Mouse (Mus musculus) small intestine, adult 2 months (tissue): ENCODE data around the gene Dock2. TPM values are rescaled to one million over a fixed set of nuclear protein-coding genes. Genes with fewer than 3 reads are reported as not detected.

Experiments used
- H3K27ac ChIP-seq: fragments of 200-500 bp; 2 replicates; pipeline ENCODE4 v1.5.1; 2012; ENCODE audit warnings: low read depth, low read length, control low read depth, inconsistent platforms; ENCODE audit not compliant: insufficient read depth
- H3K27me3 ChIP-seq: fragments of 200-500 bp; 2 replicates; pipeline ENCODE4 v1.6.1; 2012; ENCODE audit warnings: mild to moderate bottlenecking, moderate library complexity, low read length, inconsistent platforms; ENCODE audit not compliant: control insufficient read depth, insufficient read depth
- H3K36me3 ChIP-seq: fragments of 200-500 bp; 2 replicates; pipeline ENCODE4 v1.6.1; 2012; ENCODE audit warnings: mild to moderate bottlenecking, low read length, control low read depth, inconsistent platforms; ENCODE audit not compliant: control insufficient read depth, insufficient read depth
- H3K4me1 ChIP-seq: fragments of 200-500 bp; 2 replicates; pipeline ENCODE4 v1.6.1; 2012; ENCODE audit warnings: low read length, inconsistent platforms, mixed read lengths; ENCODE audit not compliant: control insufficient read depth, insufficient read depth, insufficient read length
- H3K4me3 ChIP-seq: fragments of 200-500 bp; 2 replicates; pipeline ENCODE4 v1.5.1; 2012; ENCODE audit warnings: low read depth, mild to moderate bottlenecking, control low read depth, inconsistent platforms, low read length, moderate library complexity
- CTCF ChIP-seq: fragments of 200-500 bp; IDR thresholded peaks from 2 replicates; pipeline ENCODE4 v1.5.1; 2012; ENCODE audit warnings: low read depth, mild to moderate bottlenecking, control low read depth, inconsistent platforms, low read length, moderate library complexity, mixed read lengths; ENCODE audit not compliant: insufficient replicate concordance, insufficient read length; ENCODE audit errors: extremely low read depth
- POLR2A ChIP-seq: fragments of 200-500 bp; IDR thresholded peaks from 2 replicates; pipeline ENCODE4 v1.6.1; 2012; ENCODE audit warnings: low read depth, mild to moderate bottlenecking, control low read depth, inconsistent platforms, low read length, moderate library complexity
- WGBS: fragments of 180-500 bp; shearing (Covaris S2); methylation state at CpG from one replicate; pipeline ENCODE4 v1.1.7; 2018; 5-methylcytosine and 5-hydroxymethylcytosine counted together
- polyA plus RNA-seq: library from polyadenylated mRNA; depleted of rRNA; stranded (reverse); fragments of >200 nt; gene quantifications from 2 replicates; pipeline ENCODE4 v1.2.3, GENCODE M21; 2012

The Dock2 gene
- polyA plus RNA-seq, 1 experiment: 2.5 TPM

GRCm38 (mm10) chr11:34389261-34390116 is 394.2 kb downstream of the Dock2 start:
- 71% methylated on average over 6 of the region's 6 CpGs for WGBS

GRCm38 (mm10) chr11:34385001-34385688 is 398.5 kb downstream of the Dock2 start:
- no peaks in the 10 kb centered on the region for H3K4me1 ChIP-seq
- no peaks in the 10 kb centered on the region for H3K27me3 ChIP-seq
- whole genome bisulfite sequencing: 41% methylated on average over 1 of the region's 1 CpGs
- no peak overlapping the region for H3K27ac ChIP-seq
- no peaks in the 10 kb centered on the region for H3K36me3 ChIP-seq
- no peak overlapping the region for H3K4me3 ChIP-seq
- TF ChIP-seq CTCF: no peak
- no peak for TF ChIP-seq POLR2A

More at GRCm38 (mm10) chr11:34389261-34390116, 394.2 kb downstream of the Dock2 start:
- Histone ChIP-seq H3K36me3 (no peaks in the 10 kb centered on the region), H3K27me3 (no peaks in the 10 kb centered on the region), H3K4me1 (no peaks in the 10 kb centered on the region), H3K4me3 (no peak overlapping the region), H3K27ac (no peak overlapping the region)
- TF ChIP-seq CTCF (no peak), POLR2A (no peak)

DNA sequence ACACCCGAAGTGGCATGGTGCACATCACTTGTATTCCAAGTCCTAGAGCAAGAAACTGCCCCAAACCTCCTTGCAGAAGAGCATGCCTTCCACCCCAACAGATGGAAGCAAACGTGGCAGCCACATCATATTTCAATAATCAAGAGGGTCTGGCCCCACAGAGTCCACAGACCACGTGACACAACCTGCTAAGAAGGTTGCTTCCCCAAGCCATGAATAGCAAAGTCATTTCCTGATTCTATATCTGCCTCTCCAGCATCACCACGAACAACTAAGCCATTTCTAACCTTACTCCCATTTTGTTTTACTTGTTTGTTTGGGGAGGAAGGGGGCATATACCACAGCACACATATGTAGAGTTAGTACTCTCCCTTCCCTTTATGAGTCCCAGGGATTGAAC is 399.5 kb downstream of the Dock2 start:
- Histone ChIP-seq H3K4me3 (no peak overlapping the region), H3K36me3 (no peaks in the 10 kb centered on the region), H3K27ac (no peak overlapping the region), H3K27me3 (no peaks in the 10 kb centered on the region), H3K4me1 (no peaks in the 10 kb centered on the region)
- 47% methylated on average over 4 of the region's 4 CpGs for WGBS
- TF ChIP-seq CTCF (no peak), POLR2A (no peak)

DNA sequence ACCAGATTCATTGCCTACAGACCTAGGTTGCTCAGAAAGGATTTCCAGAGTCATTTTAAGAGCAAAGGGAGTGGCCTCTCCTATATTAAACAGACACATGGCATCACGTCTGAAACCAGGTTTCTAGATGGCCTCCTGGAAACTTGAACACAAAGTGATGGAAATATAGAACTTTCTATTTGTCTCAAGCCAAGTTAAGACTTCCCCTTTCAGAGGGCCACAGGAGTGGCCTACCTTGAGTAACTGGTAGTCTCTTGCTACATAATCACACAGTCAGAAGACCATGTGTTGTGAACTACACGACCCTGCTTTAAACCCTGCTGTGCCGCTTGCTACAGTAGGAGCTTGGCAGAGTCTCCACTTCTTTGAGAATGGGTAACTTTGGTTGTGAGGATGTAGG is 400.2 kb downstream of the Dock2 start:
- Histone ChIP-seq H3K4me3 (no peak overlapping the region), H3K27me3 (no peaks in the 10 kb centered on the region), H3K36me3 (no peaks in the 10 kb centered on the region), H3K27ac (no peak overlapping the region), H3K4me1 (no peaks in the 10 kb centered on the region)
- 83% methylated on average over 3 of the region's 3 CpGs for whole genome bisulfite sequencing
- TF ChIP-seq CTCF (no peak), POLR2A (no peak)

DNA sequence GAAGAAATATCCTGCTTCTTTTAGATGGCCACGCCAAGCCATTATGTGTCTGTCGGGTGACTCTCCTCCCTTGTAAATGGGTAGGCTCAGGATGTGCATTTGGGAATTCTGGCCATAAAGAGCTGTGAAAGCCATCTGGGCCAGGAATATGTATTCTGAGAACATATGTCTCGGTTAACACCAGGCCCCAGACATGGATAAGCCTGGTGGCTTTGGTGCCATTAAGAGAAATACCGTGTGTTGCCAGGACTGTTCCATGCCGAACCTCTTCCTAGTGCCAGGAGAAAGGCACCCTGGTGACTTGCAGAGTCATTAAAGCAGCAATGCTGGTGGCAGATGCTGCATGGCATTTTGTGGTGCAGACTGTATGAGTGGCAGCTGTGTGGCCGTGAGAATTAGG is 406.0 kb downstream of the Dock2 start:
- Histone ChIP-seq H3K27ac (no peak overlapping the region), H3K4me1 (no peaks in the 10 kb centered on the region), H3K36me3 (no peaks in the 10 kb centered on the region), H3K4me3 (no peak overlapping the region), H3K27me3 (no peaks in the 10 kb centered on the region)
- WGBS: 82% methylated on average over 6 of the region's 6 CpGs
- no peak for TF ChIP-seq POLR2A
- TF ChIP-seq CTCF: no peak

- WGBS: 53% methylated on average over 1 of the region's 1 CpGs
- H3K4me1 ChIP-seq: no peaks in the 10 kb centered on the region
- no peak overlapping the region for H3K4me3 ChIP-seq
- no peak overlapping the region for H3K27ac ChIP-seq
- no peaks in the 10 kb centered on the region for H3K36me3 ChIP-seq
- TF ChIP-seq POLR2A (no peak), CTCF (no peak)
- no peaks in the 10 kb centered on the region for H3K27me3 ChIP-seq
Measured at GRCm38 (mm10) chr11:34375557-34375956, 408.1 kb downstream of the Dock2 start.

DNA sequence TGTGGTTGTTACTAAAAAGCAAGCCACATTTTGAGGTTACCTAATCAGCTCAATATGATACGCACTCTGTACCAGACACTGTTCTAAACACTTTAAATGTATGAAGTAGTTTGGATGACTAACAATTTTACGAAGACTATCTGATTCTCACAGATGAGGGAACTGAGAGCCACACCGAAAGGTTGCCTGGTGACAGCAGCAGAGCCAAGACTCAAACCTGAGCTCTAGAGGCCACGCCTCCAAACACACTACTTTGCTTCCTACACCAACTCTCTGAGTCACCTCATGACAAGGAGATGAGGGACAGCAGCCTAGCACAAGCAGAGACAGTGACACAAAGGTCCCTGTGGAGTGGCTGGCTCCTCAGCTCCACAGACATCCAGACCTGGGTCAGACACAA is 411.5 kb downstream of the Dock2 start:
- Histone ChIP-seq H3K4me3 (no peak overlapping the region), H3K4me1 (no peaks in the 10 kb centered on the region), H3K27ac (no peak overlapping the region), H3K27me3 (no peaks in the 10 kb centered on the region), H3K36me3 (no peaks in the 10 kb centered on the region)
- WGBS: 70% methylated on average over 4 of the region's 4 CpGs
- TF ChIP-seq POLR2A: no peak
